Mouse (Mus musculus): ENCODE data around the gene Csde1.
A peak's percentile ranks its signal among the peaks of the same experiment; 100 is the strongest.

GRCm38 (mm10) chr3:103058207-103059157, 38.3 kb downstream of the Csde1 start, which contains the start of gene Nras:
- TF ChIP-seq EP300 (IDR thresholded peaks at IDR 0.05; ENCODE audit: insufficient read depth, low read depth, low read length) (0 out of 2 replicates have a peak, but pooled peaks have one; percentile 43), CTCF (IDR thresholded peaks at IDR 0.05) (no peak), POLR2A (IDR thresholded peaks at IDR 0.05; ENCODE audit: insufficient read depth, low read depth, low read length) (peak; percentile 65)
